Mouse (Mus musculus): ENCODE data around the gene Ang5. TPM values are rescaled to one million over a fixed set of nuclear protein-coding genes. Genes with fewer than 3 reads are reported as not detected.
"Not testable (repeated sequence)": the region's sequence is repeated elsewhere in the genome, so short reads cannot be mapped to it uniquely, and the experiment has no call there.

Gene Ang5
- polyA plus RNA-seq, 1 experiment from 2014 or later: not detected

DNA sequence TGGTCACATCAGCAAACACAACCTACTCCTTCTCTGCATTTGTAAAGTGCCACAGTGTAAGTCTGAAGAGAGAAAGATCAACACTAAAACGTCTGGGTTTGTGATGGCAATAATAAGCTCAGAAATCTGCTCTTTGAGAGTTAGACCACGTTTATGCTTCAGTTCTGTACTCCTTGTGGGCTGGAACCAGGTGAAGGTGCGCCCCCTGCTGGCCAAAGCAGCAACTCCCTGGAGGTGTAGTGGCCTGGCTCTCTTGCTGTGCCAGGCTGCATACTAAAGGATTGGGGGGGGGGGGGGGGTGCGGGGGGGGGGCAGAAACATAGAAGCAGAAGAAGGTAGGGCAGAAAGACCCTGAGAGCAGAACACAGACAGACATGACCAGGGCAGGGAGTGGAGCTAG, 27.0 kb downstream of the Ang5 start:
- H3K36me3 ChIP-seq (ENCODE audit: insufficient read depth, low read length): no peaks in the 10 kb centered on the region
- no peak overlapping the region for H3K4me3 ChIP-seq (ENCODE audit: low read length)
- no peak overlapping the region for H3K4me2 ChIP-seq (replicated peaks; ENCODE audit: low read depth, low read length)
- ATAC-seq (ENCODE audit: low FRiP score, low TSS enrichment): peak; percentile 92; the same call in 1 of the 2 replicates
- H3K4me1 ChIP-seq (ENCODE audit: insufficient read depth, low read length): no peaks in the 10 kb centered on the region
- H3K27me3 ChIP-seq (ENCODE audit: insufficient read depth, low read length): no peaks in the 10 kb centered on the region
- no peak overlapping the region for H3K27ac ChIP-seq (ENCODE audit: low read length)
- no peak overlapping the region for H3K9ac ChIP-seq (replicated peaks; ENCODE audit: low read length)
- WGBS: 0% methylated on average over 3 of the region's 4 CpGs
- H3K9me3 ChIP-seq (ENCODE audit: low read length): no peaks in the 10 kb centered on the region

DNA sequence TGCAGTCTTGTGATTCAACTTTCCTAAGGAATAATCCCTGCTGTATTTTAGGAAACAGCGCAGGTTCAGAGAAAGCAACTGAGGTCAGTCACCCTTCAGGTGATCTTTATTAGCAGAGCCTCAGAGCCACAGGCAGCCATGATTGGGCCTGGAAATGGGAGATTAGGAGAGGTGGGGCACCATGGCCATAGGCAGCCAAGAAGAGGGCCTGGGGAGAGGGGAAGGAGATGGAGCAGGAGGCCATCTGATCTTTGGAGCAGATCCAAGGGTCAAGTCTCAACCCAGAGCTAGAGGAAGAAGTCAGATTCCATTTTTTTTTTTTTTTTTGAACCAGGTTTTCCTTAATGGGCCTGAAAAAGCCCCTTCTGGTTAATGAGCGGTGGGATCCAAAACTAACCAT, 29.3 kb downstream of the Ang5 start:
- H3K4me3 ChIP-seq (ENCODE audit: low read length): no peak overlapping the region
- H3K9ac ChIP-seq (replicated peaks; ENCODE audit: low read length): no peak overlapping the region
- no peak overlapping the region for H3K27ac ChIP-seq (ENCODE audit: low read length)
- no peaks in the 10 kb centered on the region for H3K27me3 ChIP-seq (ENCODE audit: insufficient read depth, low read length)
- no peaks in the 10 kb centered on the region for H3K4me1 ChIP-seq (ENCODE audit: insufficient read depth, low read length)
- H3K36me3 ChIP-seq (ENCODE audit: insufficient read depth, low read length): no peaks in the 10 kb centered on the region
- WGBS: 83% methylated on average over 2 of the region's 2 CpGs
- no peaks in the 10 kb centered on the region for H3K9me3 ChIP-seq (ENCODE audit: low read length)
- H3K4me2 ChIP-seq (replicated peaks; ENCODE audit: low read depth, low read length): no peak overlapping the region
- ATAC-seq (ENCODE audit: low FRiP score, low TSS enrichment): no peak

DNA sequence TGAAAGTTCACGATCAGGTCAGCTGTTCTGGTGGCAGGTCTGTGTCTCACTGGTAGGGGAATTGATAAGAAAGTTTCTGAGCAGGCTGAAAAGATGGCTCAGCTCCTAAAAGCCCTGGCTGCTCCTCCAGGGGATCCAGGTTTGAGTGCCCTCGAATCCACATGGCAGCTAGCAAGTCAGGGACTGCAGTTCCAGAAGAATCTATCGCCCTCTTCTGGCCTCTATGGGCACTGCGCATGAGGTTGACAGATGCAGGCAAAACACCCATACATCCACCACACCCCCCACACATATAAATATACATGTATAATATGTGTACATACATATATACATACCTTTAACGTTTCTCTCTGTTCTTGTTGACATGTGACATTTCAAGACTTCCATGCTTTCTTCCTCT, 30.5 kb downstream of the Ang5 start:
- not testable (repeated sequence) for H3K4me3 ChIP-seq (ENCODE audit: low read length); H3K4me1 ChIP-seq (ENCODE audit: insufficient read depth, low read length); H3K36me3 ChIP-seq (ENCODE audit: insufficient read depth, low read length); H3K27me3 ChIP-seq (ENCODE audit: insufficient read depth, low read length); H3K9ac ChIP-seq (replicated peaks; ENCODE audit: low read length); H3K9me3 ChIP-seq (ENCODE audit: low read length); H3K4me2 ChIP-seq (replicated peaks; ENCODE audit: low read depth, low read length); H3K27ac ChIP-seq (ENCODE audit: low read length)
- 18% methylated on average over 5 of the region's 5 CpGs for WGBS
- 0 out of 2 replicates have a peak, but pooled peaks have one; percentile 25 for ATAC-seq (ENCODE audit: low FRiP score, low TSS enrichment)

DNA sequence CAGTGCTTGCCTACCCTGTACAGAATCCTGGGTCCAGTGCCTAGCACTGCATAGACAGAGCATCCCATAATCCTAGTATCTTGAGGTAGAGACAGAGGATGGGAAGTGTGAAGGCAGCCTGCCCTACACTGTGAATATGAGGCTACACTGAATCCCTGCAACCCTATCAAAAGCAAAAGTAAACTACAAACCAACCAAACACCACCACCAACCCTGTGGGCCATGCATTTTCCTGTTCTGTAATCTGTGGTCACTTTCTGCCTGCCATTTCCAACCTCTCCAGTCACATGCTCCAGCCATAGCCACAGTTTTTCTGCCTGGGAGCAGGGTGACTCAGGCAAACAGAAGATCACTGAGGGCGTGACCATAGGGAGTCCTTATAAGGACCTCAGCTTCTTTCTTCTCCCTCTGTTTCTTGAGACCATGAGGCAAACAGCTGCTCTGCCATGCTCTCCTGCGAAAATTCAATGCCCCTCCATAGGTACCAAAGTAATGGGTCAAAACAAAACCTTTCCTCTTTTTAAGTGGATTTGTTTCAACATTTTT, 41.7 kb downstream of the Ang5 start:
- WGBS: 76% methylated on average over 2 of the region's 2 CpGs

DNA sequence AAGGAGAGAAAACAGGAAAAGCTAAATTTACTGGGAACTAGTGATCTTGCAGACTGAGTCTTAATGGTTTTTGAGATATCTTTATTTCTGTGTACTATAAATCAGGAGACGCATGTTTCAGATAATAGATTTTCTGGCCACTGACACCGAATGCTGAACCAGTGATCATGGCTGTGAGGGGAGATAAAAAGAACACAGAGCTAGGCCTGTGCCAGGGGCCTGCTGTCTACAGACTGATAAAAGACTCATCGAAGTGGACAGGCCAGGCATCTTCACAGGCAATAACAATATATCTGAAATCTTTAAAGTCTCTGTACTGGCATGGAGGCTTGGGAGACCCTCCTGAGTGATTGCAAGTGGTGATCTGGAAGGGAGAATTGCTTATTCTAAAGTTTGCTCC, 44.7 kb downstream of the Ang5 start:
- H3K4me2 ChIP-seq (replicated peaks; ENCODE audit: low read depth, low read length): no peak overlapping the region
- no peak overlapping the region for H3K9ac ChIP-seq (replicated peaks; ENCODE audit: low read length)
- no peak for ATAC-seq (ENCODE audit: low FRiP score, low TSS enrichment)
- H3K4me1 ChIP-seq (ENCODE audit: insufficient read depth, low read length): no peaks in the 10 kb centered on the region
- H3K27me3 ChIP-seq (ENCODE audit: insufficient read depth, low read length): no peaks in the 10 kb centered on the region
- no peaks in the 10 kb centered on the region for H3K9me3 ChIP-seq (ENCODE audit: low read length)
- no peak overlapping the region for H3K27ac ChIP-seq (ENCODE audit: low read length)
- H3K36me3 ChIP-seq (ENCODE audit: insufficient read depth, low read length): no peaks in the 10 kb centered on the region
- 77% methylated on average over 3 of the region's 3 CpGs for WGBS
- H3K4me3 ChIP-seq (ENCODE audit: low read length): no peak overlapping the region

More for the DNA sequence above, 41.7 kb downstream of the Ang5 start:
- H3K4me2 ChIP-seq (replicated peaks; ENCODE audit: low read depth, low read length); H3K9me3 ChIP-seq (ENCODE audit: low read length); H3K4me3 ChIP-seq (ENCODE audit: low read length); H3K36me3 ChIP-seq (ENCODE audit: insufficient read depth, low read length); H3K9ac ChIP-seq (replicated peaks; ENCODE audit: low read length); H3K27ac ChIP-seq (ENCODE audit: low read length); ATAC-seq (ENCODE audit: low FRiP score, low TSS enrichment); H3K27me3 ChIP-seq (ENCODE audit: insufficient read depth, low read length); H3K4me1 ChIP-seq (ENCODE audit: insufficient read depth, low read length): not testable (repeated sequence)

DNA sequence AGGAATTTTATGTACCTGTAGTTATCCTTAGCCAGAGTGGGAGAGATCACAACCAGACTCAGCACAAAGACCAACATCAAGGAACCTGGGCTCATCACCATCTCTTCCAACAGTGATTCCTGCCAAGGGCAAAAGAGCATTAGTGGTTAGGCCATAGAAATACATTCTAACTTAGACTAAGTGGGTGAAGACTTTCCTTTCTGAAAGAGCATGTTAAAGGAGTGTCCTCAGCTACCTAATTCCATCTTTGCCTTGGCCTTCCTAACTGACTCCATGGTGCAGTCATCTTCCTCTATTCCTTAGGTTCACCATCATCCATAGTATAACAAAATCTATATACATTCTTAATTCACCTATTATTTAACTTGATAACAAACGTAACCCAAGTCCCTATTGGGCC, 45.3 kb downstream of the Ang5 start, which contains the start of gene Ang6:
Ang6 (minus strand) TSS at position 101 of the 400 bp plus-strand sequence.
- H3K36me3 ChIP-seq (ENCODE audit: insufficient read depth, low read length): no peaks in the 10 kb centered on the region

DNA sequence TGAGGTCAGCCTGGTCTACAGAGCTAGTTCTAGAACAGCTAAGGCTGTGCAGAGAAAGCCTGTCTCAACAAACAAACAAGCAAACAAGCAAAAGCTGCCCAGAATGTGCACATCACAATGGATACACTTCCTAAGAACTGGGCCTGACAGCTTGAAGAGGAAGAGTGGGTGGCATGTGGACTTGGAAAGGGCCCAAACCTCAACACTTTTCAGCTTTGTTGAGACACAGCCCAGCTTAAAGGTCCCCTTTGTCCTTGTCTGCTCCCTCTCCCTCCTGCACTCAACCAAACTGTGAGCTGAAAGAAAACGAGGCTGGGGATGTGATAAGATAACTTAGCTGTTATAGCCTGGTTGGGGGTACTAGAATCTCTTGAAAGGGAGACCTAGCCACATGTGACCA, 51.2 kb downstream of the Ang5 start:
- no CpG with 5 or more reads among the region's 1 CpGs for WGBS
- H3K27me3 ChIP-seq (ENCODE audit: insufficient read depth, low read length); H3K9me3 ChIP-seq (ENCODE audit: low read length); H3K4me2 ChIP-seq (replicated peaks; ENCODE audit: low read depth, low read length); H3K9ac ChIP-seq (replicated peaks; ENCODE audit: low read length); H3K4me1 ChIP-seq (ENCODE audit: insufficient read depth, low read length); H3K36me3 ChIP-seq (ENCODE audit: insufficient read depth, low read length); ATAC-seq (ENCODE audit: low FRiP score, low TSS enrichment); H3K4me3 ChIP-seq (ENCODE audit: low read length); H3K27ac ChIP-seq (ENCODE audit: low read length): not testable (repeated sequence)

More for the DNA sequence above, 45.3 kb downstream of the Ang5 start, which contains the start of gene Ang6:
- 97% methylated on average over 1 of the region's 1 CpGs for WGBS
- Histone ChIP-seq H3K9me3 (ENCODE audit: low read length) (no peaks in the 10 kb centered on the region), H3K4me2 (replicated peaks; ENCODE audit: low read depth, low read length) (no peak within 1 kb of the TSS), H3K27me3 (ENCODE audit: insufficient read depth, low read length) (no peaks in the 10 kb centered on the region), H3K27ac (ENCODE audit: low read length) (no peak within 1 kb of the TSS), H3K9ac (replicated peaks; ENCODE audit: low read length) (no peak within 1 kb of the TSS), H3K4me3 (ENCODE audit: low read length) (no peak within 1 kb of the TSS), H3K4me1 (ENCODE audit: insufficient read depth, low read length) (no peaks in the 10 kb centered on the region)
- ATAC-seq (ENCODE audit: low FRiP score, low TSS enrichment): no peak

DNA sequence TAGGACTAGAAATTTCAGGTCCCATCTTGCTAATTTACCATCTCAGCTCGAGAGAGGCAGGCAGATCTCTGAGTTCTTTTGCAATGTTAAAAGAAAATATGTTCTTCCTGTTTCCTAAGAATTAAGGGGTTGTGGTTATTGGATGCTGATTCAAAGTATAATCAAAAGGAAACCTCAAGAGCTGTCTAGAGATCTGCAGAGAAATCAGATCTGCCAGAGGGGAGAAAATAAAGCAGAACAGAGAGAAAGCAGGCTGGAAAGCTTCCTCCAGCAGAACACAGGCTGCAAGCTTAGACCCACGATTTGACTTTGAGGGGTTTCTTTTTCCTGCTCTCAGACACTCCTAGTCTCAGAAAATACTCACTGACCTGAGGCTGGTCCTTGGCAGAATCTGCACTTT, 52.8 kb downstream of the Ang5 start:
- not testable (repeated sequence) for H3K9ac ChIP-seq (replicated peaks; ENCODE audit: low read length); H3K4me1 ChIP-seq (ENCODE audit: insufficient read depth, low read length); H3K27ac ChIP-seq (ENCODE audit: low read length); H3K36me3 ChIP-seq (ENCODE audit: insufficient read depth, low read length); H3K4me2 ChIP-seq (replicated peaks; ENCODE audit: low read depth, low read length); H3K4me3 ChIP-seq (ENCODE audit: low read length); ATAC-seq (ENCODE audit: low FRiP score, low TSS enrichment); H3K27me3 ChIP-seq (ENCODE audit: insufficient read depth, low read length); H3K9me3 ChIP-seq (ENCODE audit: low read length)
- 55% methylated on average over 1 of the region's 2 CpGs for whole genome bisulfite sequencing

Other genes with a start within 250 kb of the Ang5 start
- gene Gm16506, start 229.6 kb upstream of the Ang5 start, polyA plus RNA-seq (2015; fragmentation: Nextera tagmentation; extraction: Ambion mirVana): not detected in 2 replicates
- gene Gm6526, start 209.2 kb upstream of the Ang5 start, polyA plus RNA-seq (2015; fragmentation: Nextera tagmentation; extraction: Ambion mirVana): not detected in 2 replicates
- not detected in 2 replicates for gene Gm8180, start 172.3 kb upstream of the Ang5 start, polyA plus RNA-seq (2015; fragmentation: Nextera tagmentation; extraction: Ambion mirVana)
- not detected in 2 replicates for gene Ear1, start 81.6 kb upstream of the Ang5 start, polyA plus RNA-seq (2015; fragmentation: Nextera tagmentation; extraction: Ambion mirVana)
- gene Ear10, start 33.5 kb upstream of the Ang5 start, polyA plus RNA-seq (2015; fragmentation: Nextera tagmentation; extraction: Ambion mirVana): not detected in 2 replicates
- 17.8 and 19.3 TPM in 2 replicates for gene Gm8113, start 31.7 kb upstream of the Ang5 start, polyA plus RNA-seq (2015; fragmentation: Nextera tagmentation; extraction: Ambion mirVana)
- not detected in 2 replicates for gene Ang6, start 45.2 kb downstream of the Ang5 start, polyA plus RNA-seq (2015; fragmentation: Nextera tagmentation; extraction: Ambion mirVana)
- gene Ear2, start 145.6 kb downstream of the Ang5 start, polyA plus RNA-seq (2015; fragmentation: Nextera tagmentation; extraction: Ambion mirVana): 0.46 TPM in 1 of 2 replicates, not detected in the other
- gene Gm3327, start 166.8 kb downstream of the Ang5 start, polyA plus RNA-seq (2015; fragmentation: Nextera tagmentation; extraction: Ambion mirVana): not detected in 2 replicates
- not detected in 2 replicates for gene Gm8212, start 240.6 kb downstream of the Ang5 start, polyA plus RNA-seq (2015; fragmentation: Nextera tagmentation; extraction: Ambion mirVana)